Mouse (Mus musculus) adrenal gland, postnatal 36 days (tissue): Measurements from ENCODE around the gene Tspan18. TPM values are rescaled to one million over a fixed set of nuclear protein-coding genes. Genes with fewer than 3 reads are reported as not detected.

ENCODE experiments used
- DNase-seq, 2 experiments: peaks; one replicate each; pipeline ENCODE4 v3.0.0; 2021; ENCODE audit warnings: mixed read lengths in 1 of 2
- total RNA-seq, 2 experiments: library from RNA; stranded (reverse); gene quantifications; 2 replicates each; pipeline ENCODE4 v1.2.3; 2021

The Tspan18 gene
- total RNA-seq, 2 experiments from 2014 or later = 49.7 to 59.4 TPM

DNA sequence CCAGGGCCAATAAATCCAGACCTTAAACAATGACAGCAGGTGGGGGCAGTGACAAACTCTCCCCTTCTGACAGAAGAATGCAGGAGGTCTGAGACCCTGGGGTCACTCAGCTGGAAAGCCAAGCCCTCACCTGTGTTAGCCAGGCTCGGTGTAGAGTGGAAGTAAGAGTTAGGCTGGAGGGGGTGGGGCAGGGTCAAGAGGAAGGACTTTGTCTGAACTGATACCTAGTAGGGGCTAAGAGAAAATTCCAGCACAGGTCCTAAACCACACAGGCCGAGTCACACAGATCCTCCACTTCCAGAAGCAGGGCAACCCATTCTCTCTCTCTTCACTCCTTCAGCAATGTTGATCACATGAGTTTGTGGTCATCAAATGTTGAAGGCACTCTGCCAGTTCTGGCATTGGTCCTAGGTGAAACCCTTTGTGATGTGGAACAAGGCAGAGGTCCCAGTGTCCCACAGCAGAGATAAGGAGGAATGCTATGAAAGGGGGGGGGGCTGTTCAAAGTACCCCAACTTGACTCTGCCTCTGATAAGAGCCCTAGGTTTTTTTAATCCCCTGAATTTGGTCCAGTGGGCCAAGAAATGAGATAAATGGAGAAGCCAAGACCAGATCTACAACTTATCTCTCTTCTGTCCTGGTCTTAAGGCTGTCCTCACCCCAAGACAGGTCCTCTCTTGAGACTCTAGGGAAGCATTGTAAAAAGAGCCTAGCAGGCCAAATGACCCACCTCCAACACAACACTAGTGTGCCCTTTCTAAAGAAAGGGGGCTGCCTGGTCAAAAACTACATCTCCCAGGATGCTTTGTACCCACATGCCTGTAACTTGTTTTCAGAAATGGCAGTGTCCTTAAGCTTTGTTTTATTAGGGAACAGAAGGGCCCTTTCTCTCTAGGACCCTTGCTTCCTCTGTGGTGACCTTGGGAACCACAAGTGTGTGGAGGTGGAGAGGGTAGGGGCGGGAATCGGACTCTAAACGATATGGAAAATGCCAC is 71.7 kb downstream of the Tspan18 start:
- peak; percentile 49 to 73 for DNase-seq

DNA sequence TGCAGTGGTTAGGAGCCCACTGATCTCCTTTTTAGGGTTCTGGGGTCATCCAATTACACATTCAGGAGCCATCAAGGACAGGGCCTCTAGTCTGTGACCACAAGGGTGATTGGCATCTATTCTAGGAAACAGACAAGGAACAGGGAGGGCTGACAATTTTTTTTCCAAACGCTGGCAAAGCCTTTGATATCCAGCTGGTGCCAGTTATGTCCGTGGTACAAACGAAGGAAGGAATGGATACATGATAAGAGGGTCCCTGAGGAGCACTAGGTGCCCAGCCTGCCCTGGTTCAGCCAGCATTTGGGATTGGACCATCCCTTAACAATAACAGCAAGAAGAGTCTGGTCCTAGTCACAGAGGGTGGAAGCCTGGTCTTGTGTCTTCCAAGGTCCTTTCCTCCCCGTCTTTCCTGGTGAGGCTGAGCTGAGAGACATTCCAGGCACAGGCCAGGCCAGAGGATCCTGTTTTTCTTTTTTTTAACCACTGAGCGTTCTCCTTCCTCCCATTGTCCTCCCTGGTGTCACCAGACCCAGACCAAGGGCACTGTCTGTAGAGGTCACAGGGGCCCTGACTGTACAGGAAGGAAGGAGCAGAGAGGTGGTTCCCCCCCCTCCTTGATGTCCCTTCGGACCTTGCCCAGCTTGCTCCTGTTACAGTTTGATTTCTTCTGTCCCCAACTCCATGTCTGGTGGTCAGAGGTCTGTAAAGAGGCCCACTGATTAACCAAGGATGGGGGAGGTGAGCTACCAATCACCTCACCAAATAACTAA is 72.6 kb downstream of the Tspan18 start:
- peak; percentile 59 to 62 for DNase-seq

DNA sequence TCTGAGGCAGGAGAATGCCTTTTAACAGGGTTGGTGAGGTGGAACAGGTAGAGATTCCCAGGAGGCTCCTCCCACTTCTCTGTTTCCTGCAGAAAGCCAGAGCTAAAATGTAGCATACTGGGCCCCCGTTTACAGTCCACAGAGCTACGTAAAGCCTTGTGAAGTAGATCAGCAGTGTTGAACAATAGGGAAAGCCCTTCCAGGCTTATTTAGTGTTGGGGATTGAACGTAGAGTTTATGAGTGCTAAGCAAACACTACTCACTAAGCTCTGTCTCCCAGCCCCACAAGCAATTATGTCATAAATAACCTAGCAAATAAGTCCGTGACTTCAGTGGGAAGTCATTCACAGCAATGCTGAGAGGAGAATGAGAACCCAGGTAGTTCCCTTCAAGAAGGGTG is 76.7 kb downstream of the Tspan18 start:
- DNase-seq = no peak

DNA sequence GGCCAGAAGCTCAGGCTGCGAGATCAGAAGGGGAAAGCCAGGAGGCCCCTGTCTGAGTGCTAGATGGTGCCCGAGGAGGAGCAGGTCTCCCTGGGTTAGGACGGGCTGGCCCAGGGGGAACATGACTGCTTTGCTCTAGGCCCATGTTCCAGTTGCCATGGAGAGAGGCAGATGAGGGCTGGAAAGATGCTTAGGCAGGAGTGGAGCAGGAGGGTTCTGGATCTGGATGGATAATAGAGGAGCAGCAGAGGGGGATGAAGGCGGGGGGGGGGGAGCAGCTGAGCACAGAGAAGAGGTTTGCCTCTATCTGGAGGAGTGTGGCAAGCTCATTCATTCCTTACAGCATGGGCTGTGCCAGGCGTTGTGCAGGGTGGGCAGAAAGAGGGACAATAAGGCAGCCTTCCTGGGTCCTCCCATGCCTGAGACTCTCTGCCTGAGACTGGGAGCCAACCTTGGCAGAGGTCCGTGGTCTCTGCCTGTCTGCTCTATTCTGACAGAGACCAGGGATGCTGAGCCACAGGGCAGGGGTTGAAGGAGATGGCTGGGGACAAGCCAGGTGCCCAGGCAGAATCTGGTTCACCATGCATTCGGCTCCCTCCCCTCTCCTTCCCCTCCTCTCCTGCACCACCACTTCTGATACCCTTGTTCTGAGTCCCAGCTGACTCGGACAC is 77.4 kb downstream of the Tspan18 start:
- DNase-seq = no peak

DNA sequence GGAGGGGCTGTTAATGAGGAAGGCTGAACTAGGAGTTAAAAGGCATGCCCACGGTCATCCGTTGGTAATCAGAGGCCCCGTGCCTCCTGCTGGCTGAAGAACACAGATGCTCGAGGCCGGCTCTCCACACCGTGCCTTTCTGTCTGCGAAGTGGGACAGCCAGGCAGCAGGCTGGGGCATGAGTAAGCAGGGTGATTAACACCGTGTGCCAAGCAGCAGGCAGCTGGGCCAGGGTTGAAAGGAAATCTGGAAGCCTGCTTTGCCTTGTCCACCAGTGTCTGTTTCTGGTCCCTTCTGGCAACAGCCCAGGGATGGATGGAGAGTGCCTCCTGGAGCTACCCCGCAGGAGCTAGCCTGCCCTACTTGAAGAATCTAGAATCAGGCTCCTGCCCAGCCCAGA is 81.9 kb downstream of the Tspan18 start:
- DNase-seq = peak; percentile 73 to 74

DNA sequence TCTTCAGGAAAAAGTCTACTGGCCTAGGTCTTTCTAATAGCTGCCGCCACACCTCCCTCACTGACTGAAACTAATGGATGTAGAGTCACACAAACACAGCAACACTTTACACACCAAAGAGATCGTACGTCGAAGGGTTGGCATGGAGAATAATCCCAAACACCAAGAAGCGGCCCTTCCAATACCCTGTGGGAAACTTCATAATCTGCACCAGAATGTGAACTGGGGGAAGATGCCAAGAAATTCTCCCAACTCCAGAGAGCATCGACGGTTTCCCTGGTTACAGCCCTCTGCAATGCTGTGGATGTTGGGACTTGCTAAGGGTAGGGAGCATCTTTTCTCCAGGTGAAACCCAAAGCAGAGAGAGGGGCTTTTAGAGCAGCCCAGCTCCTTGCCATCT is 83.7 kb downstream of the Tspan18 start:
- no peak for DNase-seq

DNA sequence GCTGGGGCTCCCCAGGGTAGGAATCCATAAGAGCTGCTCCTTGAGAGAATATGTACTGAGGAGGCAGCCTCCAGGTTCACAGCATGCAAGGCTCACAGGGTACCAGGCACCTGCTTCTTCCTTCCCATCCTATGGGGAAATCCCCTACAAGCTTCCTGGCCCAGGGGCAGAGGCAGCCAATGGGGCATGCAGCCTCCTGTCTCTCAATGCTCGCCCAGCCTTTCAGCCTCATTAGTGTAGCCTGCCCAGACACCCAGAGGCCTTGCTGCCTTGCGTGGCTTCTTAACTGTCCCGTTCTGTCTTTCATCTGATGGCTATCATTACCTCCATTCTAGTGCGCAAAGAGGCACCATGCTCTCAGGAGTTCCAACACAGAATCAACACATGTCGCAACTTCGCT is 85.2 kb downstream of the Tspan18 start:
- DNase-seq = no peak

DNA sequence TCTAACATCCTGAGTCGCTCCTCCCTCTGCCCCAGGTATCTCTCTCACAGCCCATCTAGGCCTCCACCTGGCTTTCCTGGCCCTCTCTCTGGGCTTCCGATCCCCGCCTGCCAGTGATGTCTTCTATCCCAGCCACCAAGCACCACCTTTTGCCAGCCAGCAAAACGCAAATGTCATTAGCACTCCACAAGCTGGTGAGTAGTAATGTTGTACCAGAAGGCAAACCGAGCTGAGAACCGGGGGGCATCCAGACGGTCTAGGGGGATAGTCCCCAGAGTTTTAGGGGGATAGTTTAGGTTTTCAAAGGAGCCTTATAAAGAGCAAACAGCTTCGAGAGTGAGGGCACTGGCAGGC is 90.2 kb downstream of the Tspan18 start:
- DNase-seq = no peak

DNA sequence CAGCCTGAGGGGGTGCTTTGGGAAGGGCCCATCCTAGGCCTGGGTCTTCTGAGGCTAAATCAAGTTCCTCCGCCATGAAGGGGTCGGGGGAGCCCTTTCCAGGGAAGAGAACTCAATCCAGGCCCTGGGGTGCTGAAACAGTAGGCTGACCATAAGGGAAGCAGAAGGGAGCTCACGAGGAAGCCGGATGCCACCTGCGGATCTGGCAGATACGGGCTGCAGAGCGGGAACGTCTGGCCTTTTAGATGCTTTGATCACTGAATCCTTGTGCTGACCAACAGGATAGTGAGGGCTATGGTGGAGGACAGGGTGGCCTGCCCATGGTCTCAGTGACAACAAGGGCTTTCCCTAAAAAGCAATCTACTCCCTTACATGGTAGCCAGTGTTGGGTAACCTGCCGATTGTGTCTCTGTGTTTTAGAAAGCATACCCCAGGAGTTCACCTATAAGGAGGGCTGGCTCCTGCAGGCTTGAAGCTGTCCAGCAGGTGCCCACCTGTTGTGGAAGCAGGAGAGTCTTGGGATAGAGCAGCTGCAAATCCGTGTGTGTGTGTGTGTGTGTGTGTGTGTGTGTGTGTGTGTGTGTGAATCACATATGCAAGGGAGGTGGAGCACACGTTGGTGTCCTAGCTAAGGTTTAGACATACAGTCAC is 90.7 kb downstream of the Tspan18 start:
- no peak for DNase-seq

DNA sequence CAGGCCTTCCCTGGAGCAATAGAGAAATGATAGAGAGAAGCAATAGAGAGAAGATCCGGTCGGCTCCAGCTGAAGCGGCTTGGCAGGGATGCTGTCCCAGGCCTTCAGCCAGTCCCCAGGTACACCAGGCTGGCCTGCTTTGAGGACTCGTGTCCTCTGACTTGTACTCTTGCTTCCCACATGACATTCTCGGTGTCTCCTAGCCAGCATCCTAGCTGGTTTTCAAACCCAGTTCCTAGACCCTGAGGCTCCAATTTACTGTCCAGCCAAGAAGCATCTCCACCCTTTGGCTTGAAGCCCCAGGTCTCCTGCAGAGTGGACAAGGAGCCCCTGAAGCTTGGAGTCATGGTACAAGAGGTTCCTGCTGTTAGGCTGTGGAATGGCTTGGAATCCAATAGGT is 92.1 kb downstream of the Tspan18 start:
- DNase-seq = no peak

DNA sequence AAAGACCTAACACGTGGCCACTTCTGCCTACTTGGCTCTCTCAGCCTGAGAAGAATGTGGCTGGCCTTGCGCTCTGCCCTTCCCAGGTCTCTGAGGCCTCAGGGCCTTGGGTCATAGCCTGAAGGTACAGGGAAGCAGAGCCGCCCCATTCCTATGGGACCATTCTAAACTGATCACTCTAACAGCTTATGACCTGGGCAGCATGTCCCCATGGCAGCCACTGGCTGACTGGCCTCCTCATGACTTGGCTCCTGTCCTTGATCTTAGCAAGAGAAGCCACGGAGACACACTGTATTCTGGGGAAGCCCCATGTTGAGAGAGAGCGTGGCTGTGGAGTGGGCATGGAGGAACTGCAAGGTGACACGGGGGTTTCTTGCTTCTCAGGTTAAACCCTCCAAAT is 95.4 kb downstream of the Tspan18 start:
- peak; percentile 50 to 59 for DNase-seq

DNA sequence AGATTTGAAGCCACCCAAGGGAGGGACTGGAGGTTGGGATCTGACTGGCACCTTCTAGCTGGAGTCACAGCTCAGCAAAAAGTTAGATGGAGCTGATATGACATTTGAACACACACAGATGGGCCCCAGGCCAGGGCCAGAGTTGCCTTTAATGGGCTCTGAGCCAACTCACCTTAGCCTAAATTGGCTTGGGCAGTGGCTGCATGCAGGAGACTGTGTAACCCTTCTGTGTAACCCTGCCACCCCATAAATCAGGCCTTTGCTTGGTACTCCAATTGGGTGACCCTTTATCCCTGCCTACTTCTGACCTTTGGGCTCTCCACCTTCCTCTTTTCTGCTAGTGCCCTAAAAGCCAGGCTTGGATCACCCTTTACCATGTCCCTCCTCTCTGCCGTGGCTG is 97.2 kb downstream of the Tspan18 start:
- peak in 1 of 2 experiments; percentile 55 for DNase-seq

DNA sequence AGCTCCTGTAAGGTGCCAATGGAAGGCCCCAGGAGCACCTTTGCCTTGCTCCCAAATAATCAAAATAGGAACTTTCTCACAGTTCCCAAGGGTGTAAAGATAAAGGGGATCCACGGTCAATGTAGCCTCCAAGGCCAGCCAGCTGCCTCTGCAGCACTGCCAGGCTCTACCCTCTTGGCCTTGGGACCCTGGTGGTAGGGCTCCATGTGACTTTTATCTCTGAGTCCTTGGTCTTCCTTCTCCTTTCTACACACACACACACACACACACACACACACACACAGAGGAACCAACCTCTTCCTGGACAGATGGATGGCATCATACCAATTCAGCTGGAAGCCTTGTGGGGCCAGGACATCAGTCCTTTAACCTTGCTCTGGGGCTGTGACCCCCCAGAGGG is 102.2 kb downstream of the Tspan18 start:
- peak; percentile 47 to 63 for DNase-seq

DNA sequence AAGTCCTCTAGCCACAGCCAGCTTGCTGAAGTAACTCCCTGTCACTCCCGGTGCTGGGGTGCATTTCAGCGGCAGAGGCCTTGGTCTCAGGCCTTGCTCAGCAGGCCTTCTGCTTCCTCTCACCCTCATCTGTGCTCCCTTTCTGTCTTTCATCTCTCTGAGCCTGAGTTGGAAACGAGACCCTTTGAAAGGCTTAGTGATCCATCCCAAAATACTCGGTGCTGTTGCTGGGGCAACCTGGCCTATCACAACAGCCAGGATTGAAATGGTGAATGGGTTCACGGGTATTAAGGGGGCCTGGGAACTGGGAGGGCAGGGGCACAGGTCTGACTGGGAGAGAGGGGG is 105.9 kb downstream of the Tspan18 start:
- no peak for DNase-seq

DNA sequence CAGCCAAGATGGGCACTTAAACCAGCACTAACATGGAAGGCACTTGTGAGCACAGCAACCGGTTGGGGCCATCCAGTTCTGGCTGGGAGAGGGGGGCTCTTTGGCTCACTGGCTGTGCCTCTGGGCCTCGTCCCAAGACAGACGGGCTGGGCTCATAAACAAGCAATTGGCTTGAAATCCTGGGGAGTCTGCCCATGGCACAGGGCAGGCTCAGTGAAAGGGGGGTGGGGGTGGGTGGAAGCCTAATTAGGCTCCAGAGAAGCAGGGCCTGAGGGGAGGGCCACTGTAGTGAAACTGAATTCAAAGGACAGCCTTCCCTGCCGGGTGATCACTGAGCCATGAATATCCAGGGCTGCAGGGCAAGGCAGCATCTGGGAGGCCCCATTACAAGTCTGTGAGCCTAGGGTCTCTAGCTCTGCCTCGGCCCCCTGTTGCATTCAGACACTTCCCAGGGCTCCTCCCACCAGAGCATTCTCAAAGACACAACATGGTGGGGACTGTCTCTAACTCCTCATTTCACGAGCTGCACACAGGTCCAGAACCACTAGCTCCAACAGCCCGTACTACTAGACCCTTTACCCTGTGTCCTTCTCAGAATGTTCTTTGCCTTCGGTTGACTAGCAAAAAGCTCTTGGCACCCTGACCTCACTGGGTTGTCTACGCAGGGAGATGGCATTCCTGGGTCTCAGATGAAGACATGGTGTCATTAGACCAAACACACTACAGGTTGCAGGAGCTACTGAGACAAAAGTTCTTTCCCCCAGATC is 106.4 kb downstream of the Tspan18 start:
- DNase-seq = no peak

DNA sequence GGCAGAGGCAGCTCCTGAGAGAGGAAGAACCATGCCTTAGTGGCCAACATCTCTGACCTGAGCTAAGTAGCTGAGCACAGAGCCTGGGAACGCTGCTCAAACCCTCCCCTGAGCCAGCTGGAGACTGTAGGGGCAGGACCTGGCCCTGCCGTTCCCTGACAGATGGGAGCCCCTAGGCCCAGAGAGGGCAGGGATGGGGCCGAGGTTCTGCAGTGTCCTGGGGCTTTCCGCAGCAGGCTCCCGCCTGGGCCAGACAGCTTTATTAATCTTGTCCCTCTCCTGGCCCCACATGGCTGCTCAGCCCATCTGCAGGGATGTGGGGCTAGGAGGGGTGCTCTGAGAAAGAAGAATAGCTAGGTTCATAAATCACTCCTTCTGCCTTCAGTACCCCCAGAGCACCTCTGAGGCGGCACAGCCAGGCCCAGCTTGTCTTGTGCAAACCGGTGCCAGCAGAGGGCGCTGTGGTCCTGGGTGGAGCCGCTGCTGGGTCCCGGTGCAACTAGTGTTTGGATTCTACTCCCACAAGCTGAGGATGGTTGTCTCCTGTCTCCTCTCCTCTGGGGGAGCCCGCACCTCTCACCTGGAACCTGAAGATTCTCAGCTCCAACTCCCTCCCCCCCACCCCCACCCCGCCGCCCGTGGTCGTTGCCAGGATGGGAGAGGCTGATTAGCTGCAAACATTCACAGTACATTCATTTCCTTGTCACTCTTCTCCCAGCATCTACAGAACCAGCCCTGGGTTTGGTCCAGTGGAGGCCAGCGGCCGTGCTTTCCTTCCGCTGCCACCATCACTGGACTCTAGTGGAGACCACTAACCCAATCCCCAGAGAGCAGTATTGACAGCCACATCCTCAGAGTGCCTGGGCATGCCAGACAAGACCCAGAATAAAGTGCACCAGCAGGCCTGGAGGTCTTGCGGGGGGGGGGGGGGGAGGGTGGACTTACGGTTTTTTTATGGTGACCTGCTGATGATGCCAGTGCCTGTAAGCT is 107.4 kb downstream of the Tspan18 start:
- peak; percentile 94 to 97 for DNase-seq

DNA sequence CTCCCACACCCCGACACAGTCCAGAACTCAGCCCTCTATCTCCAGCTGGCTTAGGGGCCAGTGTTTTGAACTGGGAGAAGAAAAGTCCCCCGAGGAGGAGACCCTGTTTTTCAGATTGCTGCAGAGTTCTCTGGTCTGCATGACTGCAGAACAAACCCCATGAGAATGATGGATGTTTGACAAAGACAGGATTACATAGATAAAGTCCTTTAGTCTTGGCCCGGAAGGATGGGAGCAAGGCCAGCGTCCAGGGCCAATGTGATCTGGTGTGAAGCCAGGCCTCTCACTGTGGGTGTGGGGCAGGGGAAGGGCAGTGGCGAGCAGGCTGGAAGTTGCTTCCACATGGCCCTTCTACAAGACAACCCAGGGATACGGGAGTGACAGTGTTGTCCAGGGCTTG is 110.8 kb downstream of the Tspan18 start:
- DNase-seq = peak; percentile 88 to 89

DNA sequence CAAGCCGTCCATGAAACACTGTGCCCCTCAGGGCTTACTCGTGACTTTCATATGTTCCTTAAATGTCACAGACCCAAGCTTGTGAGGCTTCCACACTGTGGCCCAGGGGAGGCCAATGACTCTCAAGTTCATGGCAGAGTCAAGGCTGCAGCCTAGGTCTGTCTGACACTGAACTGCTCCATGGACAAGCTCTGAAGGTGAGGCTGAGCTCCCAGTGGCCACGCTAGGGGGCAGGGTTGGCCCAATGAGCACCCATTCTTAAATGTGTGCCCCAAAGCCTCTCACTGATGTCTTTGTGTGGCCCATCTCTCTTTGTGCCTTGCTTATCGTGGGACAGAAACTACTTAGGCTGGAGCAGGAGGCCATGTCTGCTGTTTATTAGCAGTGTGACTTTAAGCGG is 113.9 kb downstream of the Tspan18 start:
- peak; percentile 68 to 70 for DNase-seq

DNA sequence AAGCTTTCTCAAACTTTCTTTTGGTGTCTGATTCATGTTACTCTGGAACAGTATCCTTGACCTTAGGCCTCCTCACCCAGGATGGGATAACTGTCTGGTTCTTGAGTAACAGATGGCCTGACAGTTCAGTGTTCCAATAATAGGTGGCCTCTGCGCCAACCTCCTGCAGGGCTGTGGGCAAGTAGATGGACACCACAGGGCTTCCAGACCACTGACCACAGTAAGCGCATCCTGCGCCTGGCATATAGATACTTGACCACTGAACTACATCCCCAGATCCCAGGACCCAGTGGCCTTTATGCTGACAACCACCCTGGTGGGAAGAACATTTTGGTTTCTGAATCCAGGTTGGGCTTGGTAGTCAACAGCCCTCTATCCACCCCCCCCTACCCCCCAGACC is 114.7 kb downstream of the Tspan18 start:
- no peak for DNase-seq

DNA sequence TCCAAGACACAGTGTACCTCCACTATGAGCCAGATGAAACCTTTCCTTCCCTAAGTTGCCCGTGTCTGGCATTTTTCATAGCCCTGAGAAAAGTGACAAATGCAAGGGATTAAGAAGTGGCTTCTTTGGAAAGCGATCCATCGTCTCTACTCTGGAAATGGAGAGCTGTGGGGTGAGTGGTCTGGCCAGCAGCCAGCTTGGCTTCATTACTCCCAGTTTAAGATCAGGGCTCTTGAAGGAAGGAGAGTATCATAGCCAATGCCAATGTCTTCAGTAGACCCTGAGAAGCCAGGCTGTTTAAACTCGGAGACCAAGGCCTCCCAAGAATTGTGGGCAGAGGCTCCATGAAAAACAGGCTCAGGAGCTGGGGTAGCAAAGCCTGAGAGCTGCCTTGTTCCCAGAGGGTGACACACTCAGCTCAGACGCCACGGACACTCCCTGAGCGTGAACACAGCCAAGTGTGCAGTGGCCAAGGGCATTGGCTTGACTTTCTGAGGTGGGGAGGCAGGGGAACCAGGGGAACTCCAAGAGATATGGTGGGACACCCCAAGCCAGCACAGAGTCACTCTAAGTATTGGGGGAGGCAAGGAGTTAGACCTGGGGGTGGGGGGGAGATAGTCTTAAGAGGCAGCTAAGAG is 115.8 kb downstream of the Tspan18 start:
- DNase-seq = peak; percentile 57 to 73
